Mouse (Mus musculus): ENCODE results near the gene Ndufb11. TPM values are rescaled to one million over a fixed set of nuclear protein-coding genes. Genes with fewer than 3 reads are reported as not detected.

Gene Ndufb11
- 161 and 213 TPM in 2 replicates for total RNA-seq (2012; rRNA removed)

- TF ChIP-seq ZC3H11A (IDR thresholded peaks at IDR 0.05; ENCODE audit: borderline replicate concordance, low read depth, low read length), result no peak
- no peak for TF ChIP-seq CHD2 (IDR thresholded peaks at IDR 0.05; ENCODE audit: low read depth, low read length)
- TF ChIP-seq HCFC1 (IDR thresholded peaks at IDR 0.05; ENCODE audit: borderline replicate concordance, insufficient read depth, low read length), result no peak
- TF ChIP-seq ZNF384 (IDR thresholded peaks at IDR 0.05; ENCODE audit: low read depth, low read length), result no peak
- no peak for TF ChIP-seq MAFK (IDR thresholded peaks at IDR 0.05; ENCODE audit: insufficient read depth, low read depth, low read length)
- no peaks in the 10 kb centered on the region for H3K9me3 ChIP-seq (ENCODE audit: control insufficient read depth, insufficient read depth, low read depth, low read length)
- no peaks in the 10 kb centered on the region; a peak in 1 of 4 replicates for H3K4me1 ChIP-seq (ENCODE audit: control insufficient read depth in 2 of 2, insufficient read depth in 2 of 2, low read length in 2 of 2, poor library complexity in 1 of 2)
- H3K27ac ChIP-seq (ENCODE audit: insufficient read depth, low read depth, low read length, poor library complexity, severe bottlenecking), result peak within 1 kb of the TSS; percentile 73
- DNase-seq (ENCODE audit: low read depth, low spot score), result peak; percentile 46
- H3K4me3 ChIP-seq (ENCODE audit: insufficient read depth in 1 of 2, low read depth in 1 of 2, low read length in 2 of 2, poor library complexity in 1 of 2, severe bottlenecking in 1 of 2), result peak within 1 kb of the TSS; percentile 87 to 88
- H3K9ac ChIP-seq (ENCODE audit: insufficient read depth, low read depth, low read length, poor library complexity, severe bottlenecking), result peak within 1 kb of the TSS; percentile 89
- H3K36me3 ChIP-seq (ENCODE audit: control insufficient read depth, insufficient read depth, low read length, poor library complexity, severe bottlenecking), result peaks cover 3% of the 10 kb centered on the region
- in situ Hi-C loops (cut with MboI; ENCODE audit: low sequenced_read_pairs in 2 of 2, unreplicated experiment in 2 of 2), result no loop called here
These were observed at the start of gene Ndufb11, which contains the start of gene Rbm10 for GRCm38 (mm10) chrX:20617176-20617902. Gene Ndufb11 (minus strand): TSS chrX:20617619. Gene Rbm10 (plus strand): TSS chrX:20617503.

- H3K9ac ChIP-seq (ENCODE audit: insufficient read depth, low read depth, low read length, poor library complexity, severe bottlenecking), result peak overlapping the region; percentile 98
- H3K4me3 ChIP-seq (ENCODE audit: insufficient read depth in 1 of 2, low read depth in 1 of 2, low read length in 2 of 2, poor library complexity in 1 of 2, severe bottlenecking in 1 of 2), result peak overlapping the region; percentile 93 to 94
- DNase-seq (ENCODE audit: low read depth, low spot score), result no peak
- peaks cover 8% of the 10 kb centered on the region for H3K36me3 ChIP-seq (ENCODE audit: control insufficient read depth, insufficient read depth, low read length, poor library complexity, severe bottlenecking)
- TF ChIP-seq ZNF384 (IDR thresholded peaks at IDR 0.05; ENCODE audit: low read depth, low read length) (no peak), MAFK (IDR thresholded peaks at IDR 0.05; ENCODE audit: insufficient read depth, low read depth, low read length) (no peak), ZC3H11A (IDR thresholded peaks at IDR 0.05; ENCODE audit: borderline replicate concordance, low read depth, low read length) (no peak), CHD2 (IDR thresholded peaks at IDR 0.05; ENCODE audit: low read depth, low read length) (no peak), HCFC1 (IDR thresholded peaks at IDR 0.05; ENCODE audit: borderline replicate concordance, insufficient read depth, low read length) (no peak)
- H3K9me3 ChIP-seq (ENCODE audit: control insufficient read depth, insufficient read depth, low read depth, low read length), result no peaks in the 10 kb centered on the region
- H3K4me1 ChIP-seq (ENCODE audit: control insufficient read depth in 2 of 2, insufficient read depth in 2 of 2, low read length in 2 of 2, poor library complexity in 1 of 2), result no peaks in the 10 kb centered on the region; a peak in 1 of 4 replicates
- in situ Hi-C loops (cut with MboI; ENCODE audit: low sequenced_read_pairs in 2 of 2, unreplicated experiment in 2 of 2), result no loop called here
- peak overlapping the region; percentile 74; the same call in 1 of the 2 replicates for H3K27ac ChIP-seq (ENCODE audit: insufficient read depth, low read depth, low read length, poor library complexity, severe bottlenecking)
These were observed 46.0 kb upstream of the Ndufb11 start for GRCm38 (mm10) chrX:20663444-20663790.

- Histone ChIP-seq H3K4me3 (ENCODE audit: insufficient read depth in 1 of 2, low read depth in 1 of 2, low read length in 2 of 2, poor library complexity in 1 of 2, severe bottlenecking in 1 of 2) (peak overlapping the region; percentile 93 to 94), H3K27ac (ENCODE audit: insufficient read depth, low read depth, low read length, poor library complexity, severe bottlenecking) (peak overlapping the region; percentile 74), H3K4me1 (ENCODE audit: control insufficient read depth in 2 of 2, insufficient read depth in 2 of 2, low read length in 2 of 2, poor library complexity in 1 of 2) (no peaks in the 10 kb centered on the region; a peak in 1 of 4 replicates), H3K9me3 (ENCODE audit: control insufficient read depth, insufficient read depth, low read depth, low read length) (no peaks in the 10 kb centered on the region), H3K9ac (ENCODE audit: insufficient read depth, low read depth, low read length, poor library complexity, severe bottlenecking) (peak overlapping the region; percentile 98), H3K36me3 (ENCODE audit: control insufficient read depth, insufficient read depth, low read length, poor library complexity, severe bottlenecking) (peaks cover 4% of the 10 kb centered on the region)
- peak; percentile 73 for DNase-seq (ENCODE audit: low read depth, low spot score)
- TF ChIP-seq MAFK (IDR thresholded peaks at IDR 0.05; ENCODE audit: insufficient read depth, low read depth, low read length) (no peak), ZC3H11A (IDR thresholded peaks at IDR 0.05; ENCODE audit: borderline replicate concordance, low read depth, low read length) (no peak), ZNF384 (IDR thresholded peaks at IDR 0.05; ENCODE audit: low read depth, low read length) (no peak), HCFC1 (IDR thresholded peaks at IDR 0.05; ENCODE audit: borderline replicate concordance, insufficient read depth, low read length) (no peak), CHD2 (IDR thresholded peaks at IDR 0.05; ENCODE audit: low read depth, low read length) (no peak)
- in situ Hi-C loops (cut with MboI; ENCODE audit: low sequenced_read_pairs in 2 of 2, unreplicated experiment in 2 of 2), result no loop called here
These were observed 45.5 kb upstream of the Ndufb11 start for GRCm38 (mm10) chrX:20662716-20663443.

GRCm38 (mm10) chrX:20662317-20662715 is 44.9 kb upstream of the Ndufb11 start:
- no peak for TF ChIP-seq CHD2 (IDR thresholded peaks at IDR 0.05; ENCODE audit: low read depth, low read length)
- H3K9ac ChIP-seq (ENCODE audit: insufficient read depth, low read depth, low read length, poor library complexity, severe bottlenecking), result no peak overlapping the region
- no peaks in the 10 kb centered on the region for H3K9me3 ChIP-seq (ENCODE audit: control insufficient read depth, insufficient read depth, low read depth, low read length)
- H3K27ac ChIP-seq (ENCODE audit: insufficient read depth, low read depth, low read length, poor library complexity, severe bottlenecking), result no peak overlapping the region
- DNase-seq (ENCODE audit: low read depth, low spot score), result no peak
- no peak overlapping the region for H3K4me3 ChIP-seq (ENCODE audit: insufficient read depth in 1 of 2, low read depth in 1 of 2, low read length in 2 of 2, poor library complexity in 1 of 2, severe bottlenecking in 1 of 2)
- peaks cover 4% of the 10 kb centered on the region for H3K36me3 ChIP-seq (ENCODE audit: control insufficient read depth, insufficient read depth, low read length, poor library complexity, severe bottlenecking)
- in situ Hi-C loops (cut with MboI; ENCODE audit: low sequenced_read_pairs in 2 of 2, unreplicated experiment in 2 of 2), result no loop called here
- no peaks in the 10 kb centered on the region; a peak in 1 of 4 replicates for H3K4me1 ChIP-seq (ENCODE audit: control insufficient read depth in 2 of 2, insufficient read depth in 2 of 2, low read length in 2 of 2, poor library complexity in 1 of 2)
